Mouse (Mus musculus) forebrain, embryonic 14.5 days (tissue): ENCODE results near the gene Vgll2. TPM values are rescaled to one million over a fixed set of nuclear protein-coding genes. Genes with fewer than 3 reads are reported as not detected.
A peak's percentile ranks its signal among the peaks of the same experiment; 100 is the strongest.

Experiments used
- ATAC-seq: fragments of 200-750 bp; cut with Nextera tagmentation; 2 replicates; pipeline ENCODE4 v1.8.0; 2017; ENCODE audit warnings: mild to moderate bottlenecking, moderate library complexity
- DNase-seq: peaks from one replicate; pipeline ENCODE4 v3.0.0-alpha.2; 2015; ENCODE audit warnings: low spot score
- H3K27ac ChIP-seq: fragments of 300-500 bp; sonication (generic); 2 replicates; pipeline ENCODE4 v1.5.1; 2014; ENCODE audit warnings: low read depth, mild to moderate bottlenecking, control low read depth, low read length, moderate library complexity
- H3K27me3 ChIP-seq: fragments of 300-500 bp; sonication (generic); replicated peaks from 2 replicates; pipeline ENCODE4 v1.6.1; 2014; ENCODE audit warnings: low read length, control low read depth, mixed read lengths; ENCODE audit not compliant: control insufficient read depth, insufficient read depth
- H3K36me3 ChIP-seq: fragments of 300-500 bp; sonication (generic); 2 replicates; pipeline ENCODE4 v1.6.1; 2014; ENCODE audit warnings: low read length, control low read depth; ENCODE audit not compliant: control insufficient read depth, insufficient read depth
- H3K4me1 ChIP-seq: fragments of 300-500 bp; sonication (generic); 2 replicates; pipeline ENCODE4 v1.6.1; 2014; ENCODE audit warnings: antibody characterized with exemption, low read length, control low read depth; ENCODE audit not compliant: control insufficient read depth, insufficient read depth
- H3K4me2 ChIP-seq: fragments of 300-500 bp; sonication (generic); 2 replicates; pipeline ENCODE4 v1.6.1; 2014; ENCODE audit warnings: mild to moderate bottlenecking, control low read depth, low read length
- H3K4me3 ChIP-seq: fragments of 300-500 bp; sonication (generic); 2 replicates; pipeline ENCODE4 v1.5.1; 2014; ENCODE audit warnings: low read depth, low read length, control low read depth
- H3K9ac ChIP-seq: fragments of 300-500 bp; sonication (generic); 2 replicates; pipeline ENCODE4 v1.6.1; 2014; ENCODE audit warnings: mild to moderate bottlenecking, low read length, control low read depth, moderate library complexity
- H3K9me3 ChIP-seq: fragments of 300-500 bp; sonication (generic); replicated peaks from 2 replicates; pipeline ENCODE4 v1.6.1; 2016; ENCODE audit warnings: low read length, control low read depth, mixed read lengths; ENCODE audit not compliant: control insufficient read depth
- WGBS: fragments of 180-500 bp; shearing (Covaris S2); extraction: QIAGEN DNeasy Blood & Tissue Kit; methylation state at CpG from one replicate; pipeline ENCODE4 v1.1.7; 2014; 5-methylcytosine and 5-hydroxymethylcytosine counted together
- microRNA-seq: library from miRNA; unstranded; fragments of <30 nt; microRNA quantifications from one replicate; pipeline ENCODE4, GENCODE M21; 2016
- polyA plus RNA-seq: library from polyadenylated mRNA; unstranded; fragments of >200 nt; fragmentation: Nextera tagmentation; extraction: Ambion mirVana; gene quantifications from 2 replicates; pipeline ENCODE4 v1.2.1, GENCODE M21; 2014

Vgll2 gene
- polyA plus RNA-seq, 1 experiment from 2014 or later: 1.0 TPM

GRCm38 (mm10) chr10:52039392-52039791, 17.1 kb downstream of the Vgll2 start:
- no peaks in the 10 kb centered on the region for H3K9me3 ChIP-seq
- WGBS: 67% methylated on average over 1 of the region's 1 CpGs
- no peak overlapping the region for H3K27ac ChIP-seq
- no peak overlapping the region for H3K9ac ChIP-seq
- no peaks in the 10 kb centered on the region for H3K27me3 ChIP-seq
- ATAC-seq (no peak), DNase-seq (no peak)
- no peak overlapping the region for H3K4me3 ChIP-seq
- no peaks in the 10 kb centered on the region for H3K4me1 ChIP-seq
- H3K36me3 ChIP-seq: no peaks in the 10 kb centered on the region
- H3K4me2 ChIP-seq: no peak overlapping the region

- no peak overlapping the region for H3K4me2 ChIP-seq
- no peaks in the 10 kb centered on the region for H3K9me3 ChIP-seq
- DNase-seq (no peak), ATAC-seq (no peak)
- H3K36me3 ChIP-seq: no peaks in the 10 kb centered on the region
- H3K27me3 ChIP-seq: no peaks in the 10 kb centered on the region
- H3K4me1 ChIP-seq: no peaks in the 10 kb centered on the region
- WGBS: 43% methylated on average over 5 of the region's 5 CpGs
- no peak overlapping the region for H3K9ac ChIP-seq
- H3K4me3 ChIP-seq: no peak overlapping the region
- no peak overlapping the region for H3K27ac ChIP-seq
These were observed 20.8 kb downstream of the Vgll2 start for GRCm38 (mm10) chr10:52043086-52043485.

GRCm38 (mm10) chr10:52048287-52048686, 26.0 kb downstream of the Vgll2 start:
- 59% methylated on average over 3 of the region's 3 CpGs for WGBS
- no peaks in the 10 kb centered on the region for H3K9me3 ChIP-seq
- no peaks in the 10 kb centered on the region for H3K4me1 ChIP-seq
- H3K4me3 ChIP-seq: no peak overlapping the region
- ATAC-seq (no peak), DNase-seq (no peak)
- H3K4me2 ChIP-seq: no peak overlapping the region
- no peak overlapping the region for H3K9ac ChIP-seq
- no peak overlapping the region for H3K27ac ChIP-seq
- no peaks in the 10 kb centered on the region for H3K36me3 ChIP-seq
- no peaks in the 10 kb centered on the region for H3K27me3 ChIP-seq

DNA sequence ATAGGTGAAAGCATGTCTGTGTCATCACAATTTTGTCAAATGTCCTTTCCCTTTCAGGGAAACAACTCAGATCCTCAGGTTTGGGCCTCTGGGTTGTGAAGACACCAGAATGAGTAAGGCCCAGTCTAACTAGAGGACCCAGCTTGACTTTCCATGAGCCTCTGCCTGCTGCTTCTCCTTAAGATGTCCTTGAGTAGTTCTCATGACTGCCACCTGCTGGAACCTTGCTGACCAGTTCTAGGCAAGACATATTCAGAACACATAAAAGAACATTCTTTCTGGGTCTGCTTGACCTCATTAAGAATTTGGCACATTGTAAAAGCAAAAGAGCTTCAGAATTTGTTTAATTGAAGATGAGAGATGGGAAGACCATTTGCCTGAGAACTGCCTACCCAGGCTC, 50.2 kb downstream of the Vgll2 start:
- DNase-seq (peak; percentile 67), ATAC-seq (peak; percentile 72)
- Histone ChIP-seq H3K27ac (no peak overlapping the region), H3K4me1 (no peaks in the 10 kb centered on the region), H3K36me3 (no peaks in the 10 kb centered on the region), H3K4me2 (no peak overlapping the region), H3K27me3 (no peaks in the 10 kb centered on the region), H3K9me3 (no peaks in the 10 kb centered on the region), H3K9ac (no peak overlapping the region), H3K4me3 (no peak overlapping the region)

Small RNAs within 50 kb of the gene (microRNA-seq; reads per million reads assigned to microRNA genes)
- gene Gm24084: not detected

Other genes with a start within 250 kb of the Vgll2 start
- not detected in 2 replicates for gene Ros1, start 172.7 kb downstream of the Vgll2 start, polyA plus RNA-seq
- 16.1 and 17.0 TPM in 2 replicates for gene Dcbld1, start 211.1 kb downstream of the Vgll2 start, polyA plus RNA-seq